Mouse (Mus musculus) liver, adult (tissue): ENCODE measurements around the gene Rprd1b.
A peak's percentile ranks its signal among the peaks of the same experiment; 100 is the strongest.

ENCODE experiments used
- GATA4 ChIP-seq: IDR thresholded peaks from 2 replicates; pipeline ENCODE4 v1.6.1; 2014; ENCODE audit warnings: mild to moderate bottlenecking, low read length; ENCODE audit not compliant: insufficient replicate concordance

Gene Rprd1b

GRCm38 (mm10) chr2:158122814-158123213 is 94.5 kb downstream of the Rprd1b start:
- no peak for TF ChIP-seq GATA4

GRCm38 (mm10) chr2:158127245-158127644 is 98.9 kb downstream of the Rprd1b start:
- TF ChIP-seq GATA4 = no peak

GRCm38 (mm10) chr2:158127872-158128271 is 99.6 kb downstream of the Rprd1b start:
- no peak for TF ChIP-seq GATA4

GRCm38 (mm10) chr2:158128461-158129130 is 100.3 kb downstream of the Rprd1b start:
- no peak for TF ChIP-seq GATA4

GRCm38 (mm10) chr2:158129291-158130002 is 101.2 kb downstream of the Rprd1b start:
- no peak for TF ChIP-seq GATA4

- TF ChIP-seq GATA4 = no peak
Measured at GRCm38 (mm10) chr2:158130391-158130986, 102.2 kb downstream of the Rprd1b start.

GRCm38 (mm10) chr2:158131197-158131835 is 103.0 kb downstream of the Rprd1b start:
- TF ChIP-seq GATA4 = no peak

- TF ChIP-seq GATA4 = no peak
Measured at GRCm38 (mm10) chr2:158132320-158132719, 104.0 kb downstream of the Rprd1b start.

- TF ChIP-seq GATA4 = no peak
Measured at GRCm38 (mm10) chr2:158133050-158133449, 104.8 kb downstream of the Rprd1b start.

- peak; percentile 76; the same call in 1 of the 2 replicates for TF ChIP-seq GATA4
Measured at GRCm38 (mm10) chr2:158136205-158136604, 107.9 kb downstream of the Rprd1b start.

- TF ChIP-seq GATA4 = no peak
Measured at GRCm38 (mm10) chr2:158137771-158138170, 109.5 kb downstream of the Rprd1b start.

- TF ChIP-seq GATA4 = no peak
Measured at GRCm38 (mm10) chr2:158138778-158139177, 110.5 kb downstream of the Rprd1b start.

GRCm38 (mm10) chr2:158139628-158140027 is 111.3 kb downstream of the Rprd1b start:
- TF ChIP-seq GATA4 = no peak

- no peak for TF ChIP-seq GATA4
Measured at GRCm38 (mm10) chr2:158140664-158141063, 112.4 kb downstream of the Rprd1b start.

- peak; percentile 22; the same call in 1 of the 2 replicates for TF ChIP-seq GATA4
Measured at GRCm38 (mm10) chr2:158141271-158141670, 113.0 kb downstream of the Rprd1b start.
